Mouse (Mus musculus) mesoderm, embryonic 11.5 days (tissue): ENCODE measurements at regions not wholly inside any gene's neighbourhood (a gene's known extent, or its start where the extent isn't known, plus 50 kb on each side); places are given as distances from the start of the nearest gene placed in this dataset.
A peak's percentile ranks its signal among the peaks of the same experiment; 100 is the strongest.
"Not testable (repeated sequence)": the region's sequence is repeated elsewhere in the genome, so short reads cannot be mapped to it uniquely, and the experiment has no call there.

Source experiments
- DNase-seq: peaks from one replicate; pipeline ENCODE4 v3.0.0-alpha.2; 2012; ENCODE audit warnings: low read depth, low spot score

DNA sequence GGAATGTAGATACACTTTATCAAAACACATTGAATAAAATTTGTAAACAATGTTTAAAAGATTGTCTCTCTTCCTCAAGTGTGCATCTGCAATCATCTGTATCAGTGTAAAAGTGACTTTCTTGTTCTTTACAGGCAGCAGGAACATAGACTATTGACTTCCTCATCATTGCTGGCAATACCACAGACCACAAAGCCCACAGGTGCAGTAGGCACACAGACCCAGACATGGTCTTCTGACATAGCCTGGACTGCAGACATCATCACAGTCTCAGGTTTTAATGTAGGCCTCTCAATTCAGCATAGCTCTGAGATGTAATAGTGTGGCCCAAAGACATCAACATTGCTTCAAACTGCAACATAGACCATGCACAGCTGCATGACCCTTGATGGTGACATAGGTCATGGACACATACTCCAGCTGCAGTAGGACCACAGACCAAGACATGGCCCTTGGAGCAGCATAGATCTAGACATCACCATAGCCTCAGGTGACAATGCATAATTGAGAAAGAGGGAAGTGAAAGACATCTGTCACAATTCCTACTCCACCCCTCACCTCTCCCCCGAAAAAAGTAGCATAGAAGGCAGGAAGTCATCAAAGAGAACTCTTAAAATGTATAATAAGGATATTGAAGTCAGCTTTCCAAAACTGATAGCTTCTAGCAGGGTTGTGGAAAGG is 74.1 kb upstream of the Speer2 start:
- no peak for DNase-seq

DNA sequence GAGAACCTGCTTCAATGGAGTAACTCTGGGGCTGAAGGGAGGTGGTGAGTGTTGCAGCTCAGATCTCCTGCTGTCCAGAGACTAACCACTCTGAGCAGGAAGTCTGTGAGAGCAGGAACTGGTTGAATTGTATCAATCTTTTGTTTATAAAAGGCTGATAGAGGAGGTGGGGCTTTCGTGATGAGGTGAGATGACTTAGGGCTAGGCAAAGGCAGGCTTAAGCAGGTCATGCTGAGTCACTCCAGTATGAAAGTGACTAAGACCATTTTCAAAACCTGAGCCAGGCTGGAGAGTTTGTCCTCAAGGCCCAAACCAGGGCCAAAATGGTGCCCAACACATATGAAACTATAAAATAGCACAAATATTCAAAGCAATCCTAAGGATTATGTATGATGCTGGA is 80.1 kb upstream of the Speer2 start:
- DNase-seq, result no peak

GRCm38 (mm10) chr16:69948783-69949182 is 85.2 kb upstream of the Speer2 start:
- no peak for DNase-seq

DNA sequence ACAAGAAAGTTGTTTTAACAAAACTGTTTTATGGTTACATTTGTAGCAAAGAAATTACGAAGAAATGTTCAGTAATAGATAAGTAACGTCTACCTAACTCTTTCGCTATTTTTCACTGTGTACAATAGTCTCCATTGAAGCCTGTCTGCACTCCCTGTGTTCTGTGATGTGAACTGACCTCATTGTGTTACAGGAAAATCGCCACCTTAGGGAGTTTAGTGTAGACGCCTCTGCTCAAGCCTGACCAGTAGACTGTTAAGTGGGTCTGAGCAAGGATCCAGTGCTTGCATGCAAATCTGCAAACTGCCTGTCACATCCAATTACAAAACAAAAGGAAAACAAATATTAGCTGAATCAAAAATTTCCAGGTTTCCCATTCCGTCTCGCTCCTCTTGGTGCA is 85.8 kb upstream of the Speer2 start:
- DNase-seq, result no peak

- no peak for DNase-seq
Observed at GRCm38 (mm10) chr16:69951581-69951980, 88.0 kb upstream of the Speer2 start.

GRCm38 (mm10) chr16:69966561-69966960 is 103.0 kb upstream of the Speer2 start:
- not testable (repeated sequence) for DNase-seq

GRCm38 (mm10) chr16:69979813-69980527 is 116.4 kb upstream of the Speer2 start:
- DNase-seq, result peak; percentile 54

- DNase-seq, result no peak
Observed at GRCm38 (mm10) chr16:69984320-69984719, 120.8 kb upstream of the Speer2 start.

- DNase-seq, result no peak
Observed at GRCm38 (mm10) chr16:69991907-69992470, 128.4 kb upstream of the Speer2 start.

DNA sequence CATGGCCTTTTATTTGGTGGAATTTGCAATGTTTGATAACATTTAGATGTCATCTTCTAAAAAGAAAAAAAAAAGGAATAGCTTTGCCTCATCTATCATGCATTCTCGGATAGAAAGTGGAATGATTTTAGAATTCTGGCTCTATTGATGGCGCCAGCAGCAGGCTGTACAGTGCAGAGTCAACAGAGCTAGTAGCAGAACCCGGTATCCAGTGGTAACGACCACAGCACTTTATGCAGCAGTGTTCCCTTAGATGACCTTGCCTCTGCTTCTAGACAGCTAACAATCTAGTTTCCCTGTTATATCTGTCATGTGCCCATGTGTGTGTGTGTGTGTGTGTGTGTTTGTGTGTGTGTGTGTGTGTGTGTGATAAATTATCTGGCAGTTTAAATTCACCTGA is 129.2 kb upstream of the Speer2 start:
- DNase-seq, result no peak

DNA sequence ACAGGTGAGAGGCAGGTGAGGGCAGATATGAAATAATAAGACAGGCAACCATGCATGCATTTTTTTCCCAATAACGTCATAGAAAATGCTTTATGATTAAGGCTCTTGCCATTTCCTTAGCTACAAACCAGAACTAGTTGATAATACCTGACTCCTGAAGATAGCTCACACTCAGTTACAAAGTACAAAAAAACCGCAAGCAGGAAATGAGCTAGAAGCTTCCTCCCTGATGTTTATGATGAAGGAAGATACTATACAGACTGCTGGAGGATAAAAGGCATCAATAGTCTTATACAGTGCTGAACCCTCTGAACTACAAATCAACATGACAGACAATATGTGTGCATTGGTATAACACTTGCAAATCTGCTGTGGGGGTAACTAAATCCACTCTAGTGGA is 143.3 kb upstream of the Speer2 start:
- no peak for DNase-seq

- DNase-seq, result no peak
Observed at GRCm38 (mm10) chr16:70016980-70017379, 153.4 kb upstream of the Speer2 start.

- no peak for DNase-seq
Observed at GRCm38 (mm10) chr16:70019564-70019963, 156.0 kb upstream of the Speer2 start.

GRCm38 (mm10) chr16:70021436-70021835 is 157.9 kb upstream of the Speer2 start:
- no peak for DNase-seq

GRCm38 (mm10) chr16:70028649-70029048 is 165.1 kb upstream of the Speer2 start:
- peak; percentile 9 for DNase-seq

GRCm38 (mm10) chr16:70045547-70045946 is 182.0 kb upstream of the Speer2 start:
- no peak for DNase-seq

DNA sequence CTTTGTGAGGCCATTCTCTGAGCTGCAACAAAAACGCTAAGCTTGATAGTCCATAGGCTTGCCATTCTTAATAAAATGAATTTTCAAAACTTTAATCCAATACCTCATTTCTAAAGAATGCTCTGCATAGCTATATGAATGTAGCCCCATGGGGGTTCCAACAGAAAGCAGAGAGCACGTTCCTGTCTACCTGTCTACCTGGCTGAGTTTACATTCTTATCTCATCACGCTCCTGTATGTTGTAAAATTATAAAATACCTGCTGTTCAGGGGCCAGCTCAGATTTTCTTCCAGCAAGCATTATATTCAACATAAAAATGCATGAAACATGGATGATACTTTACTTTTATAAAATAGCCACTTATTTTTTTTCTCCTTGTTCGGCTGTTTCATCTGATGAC is 182.5 kb upstream of the Speer2 start:
- DNase-seq, result no peak

DNA sequence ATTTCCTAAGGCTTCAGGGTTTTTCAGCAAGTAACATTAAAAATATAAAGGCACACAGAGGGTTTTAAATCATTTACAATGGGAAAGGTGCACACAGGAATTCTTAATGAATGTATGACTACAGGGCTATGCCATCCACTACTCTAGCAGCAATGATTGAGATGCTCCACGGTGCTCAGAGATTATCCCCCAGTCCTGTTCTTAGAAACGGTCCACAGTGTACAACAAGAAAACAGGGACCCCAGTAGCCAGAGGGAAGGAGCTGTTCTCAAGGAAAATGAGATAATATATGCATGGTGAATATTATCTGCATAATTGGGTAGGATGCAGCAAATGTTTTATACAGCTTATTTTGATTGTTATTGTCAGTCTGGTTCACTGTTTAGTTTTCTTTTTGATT is 186.3 kb upstream of the Speer2 start:
- no peak for DNase-seq

GRCm38 (mm10) chr16:70071471-70071870 is 207.9 kb upstream of the Speer2 start:
- DNase-seq, result no peak

DNA sequence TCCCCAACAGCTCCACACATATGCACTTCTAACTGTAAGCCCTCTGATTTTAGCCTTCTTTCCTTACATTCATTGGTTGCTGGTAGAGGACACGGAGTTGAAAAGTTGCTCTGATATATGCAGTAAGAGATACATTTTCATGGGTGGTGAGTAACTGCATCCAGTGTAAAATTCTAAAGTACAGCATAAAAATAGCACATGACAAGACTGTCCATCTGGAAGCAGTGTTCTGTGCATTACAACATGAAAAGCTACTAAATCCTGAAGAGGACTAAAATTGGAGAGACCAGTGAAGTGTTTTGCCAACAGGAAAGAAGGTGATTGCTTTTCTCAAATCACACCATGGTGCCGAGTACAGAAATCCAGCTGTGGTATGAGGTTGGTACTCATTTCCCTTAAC is 210.2 kb upstream of the Speer2 start:
- DNase-seq, result no peak

GRCm38 (mm10) chr16:70079497-70079896 is 216.0 kb upstream of the Speer2 start:
- no peak for DNase-seq

DNA sequence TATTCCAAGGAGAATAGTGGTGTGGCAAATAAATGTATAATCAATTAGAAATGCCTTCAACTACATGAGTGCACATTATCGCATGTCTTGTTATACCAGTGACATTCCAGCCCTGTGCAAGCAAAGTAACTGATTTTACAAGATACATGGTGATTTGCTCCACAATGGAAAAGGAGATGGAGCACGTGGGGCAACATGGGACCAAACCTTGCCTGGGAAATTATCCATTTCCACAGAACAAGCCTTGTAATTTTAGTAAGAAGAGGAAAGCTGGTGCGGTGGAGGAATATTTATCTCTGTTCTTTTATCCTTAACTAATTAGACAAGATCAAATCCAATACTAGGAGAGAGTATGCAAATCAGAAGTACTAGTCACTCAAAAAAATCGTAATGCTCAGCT is 222.5 kb upstream of the Gbe1 start:
- no peak for DNase-seq

DNA sequence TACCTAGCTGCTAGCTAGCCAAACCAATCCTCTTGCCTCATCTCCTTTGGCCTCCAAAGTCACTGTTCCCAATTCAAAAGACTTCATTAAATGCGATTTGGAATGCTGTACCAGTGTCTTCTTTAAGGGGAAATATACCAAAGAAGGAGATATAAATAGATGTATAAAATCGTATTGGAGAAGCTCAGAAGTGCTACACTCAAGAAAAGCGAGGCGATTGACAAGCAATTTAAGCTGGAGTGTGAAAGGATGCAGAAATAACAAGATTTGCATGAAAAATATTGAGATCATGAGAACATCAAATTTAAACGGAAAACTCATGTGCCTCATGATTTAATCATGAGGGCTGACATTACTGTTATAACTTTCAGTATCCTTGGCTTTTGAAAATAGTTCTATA is 221.8 kb upstream of the Gbe1 start:
- no peak for DNase-seq
